Mouse (Mus musculus) gastrocnemius, postnatal 25 days (tissue): Measurements from ENCODE around the gene Zmym2. TPM values are rescaled to one million over a fixed set of nuclear protein-coding genes. Genes with fewer than 3 reads are reported as not detected.
"Not testable (repeated sequence)": the region's sequence is repeated elsewhere in the genome, so short reads cannot be mapped to it uniquely, and the experiment has no call there.

Experiments
- DNase-seq: peaks from one replicate; pipeline ENCODE4 v3.0.0; 2022
- long read RNA-seq, 2 experiments: library from polyadenylated mRNA; stranded (forward); transcript quantifications; one replicate each; pipeline ENCODE4 v2.0.0; 2021
- total RNA-seq, 2 experiments: library from RNA; stranded (reverse); gene quantifications; 1 replicate in 1 of 2; 2 replicates in 1 of 2; pipeline ENCODE4 v1.2.3; 2021

Zmym2 gene
- total RNA-seq, result 10 to 100 TPM; 27.9 to 30.0 TPM
- long read RNA-seq, experiment 1, partial matches to known transcripts, result 0 of 1 reads
- long read RNA-seq, experiment 1, other reads (novel, unspliced or antisense), result 1 of 1 reads
- long read RNA-seq, experiment 2, full-length matches to known transcripts, result 1 of 9 reads
- long read RNA-seq, experiment 2, partial matches to known transcripts, result 1 of 9 reads
- long read RNA-seq, experiment 2, other reads (novel, unspliced or antisense), result 7 of 9 reads

DNA sequence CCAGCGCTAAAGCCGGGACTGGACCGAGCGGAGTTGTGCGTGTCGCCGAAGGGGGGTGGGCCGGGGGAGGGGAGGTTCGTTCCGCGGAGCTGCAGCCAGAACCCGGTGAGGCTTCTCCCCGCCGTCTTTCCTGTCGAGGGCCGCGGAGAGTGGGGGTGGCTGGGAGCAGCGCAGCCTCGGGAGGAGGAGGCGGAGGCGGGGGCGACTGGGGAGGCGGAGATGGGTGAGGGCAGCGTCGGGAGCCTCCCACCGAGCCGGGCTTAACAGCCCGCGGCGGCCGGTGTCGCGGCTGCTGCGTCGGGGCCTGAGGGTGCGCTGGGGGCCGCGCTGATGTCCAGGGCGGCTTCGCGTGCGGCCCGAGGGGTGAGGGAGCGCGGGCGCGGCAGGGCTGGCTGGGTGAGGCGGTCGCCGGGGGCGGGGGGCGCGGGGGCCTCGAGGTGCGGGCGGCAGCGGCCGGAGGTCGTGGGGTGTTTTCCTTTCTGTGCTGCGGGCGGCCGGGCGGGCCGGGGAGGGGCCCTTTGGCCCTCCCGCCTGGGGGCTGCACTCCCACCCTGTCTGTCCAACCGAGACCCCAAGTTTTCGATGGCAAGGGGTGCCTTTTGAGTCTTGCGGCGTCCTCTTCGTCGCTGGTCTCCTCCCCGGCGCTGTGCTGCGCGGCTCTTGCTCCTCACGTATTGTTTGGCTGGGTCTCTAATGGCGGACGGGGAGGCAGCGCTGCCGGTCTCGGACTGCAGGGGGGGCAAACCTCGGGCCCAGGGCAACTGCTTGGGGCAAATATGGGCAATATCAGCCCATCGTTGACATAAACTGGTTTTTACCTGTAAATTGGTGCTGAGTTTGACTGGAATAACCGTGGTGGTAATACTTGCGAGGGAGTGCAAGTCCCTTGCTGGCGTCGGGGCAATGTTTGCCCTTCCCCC, at the start of gene Zmym2:
Zmym2 (plus strand) TSS at position 60 of the 920 bp plus-strand sequence.
- DNase-seq, result peak; percentile 69

DNA sequence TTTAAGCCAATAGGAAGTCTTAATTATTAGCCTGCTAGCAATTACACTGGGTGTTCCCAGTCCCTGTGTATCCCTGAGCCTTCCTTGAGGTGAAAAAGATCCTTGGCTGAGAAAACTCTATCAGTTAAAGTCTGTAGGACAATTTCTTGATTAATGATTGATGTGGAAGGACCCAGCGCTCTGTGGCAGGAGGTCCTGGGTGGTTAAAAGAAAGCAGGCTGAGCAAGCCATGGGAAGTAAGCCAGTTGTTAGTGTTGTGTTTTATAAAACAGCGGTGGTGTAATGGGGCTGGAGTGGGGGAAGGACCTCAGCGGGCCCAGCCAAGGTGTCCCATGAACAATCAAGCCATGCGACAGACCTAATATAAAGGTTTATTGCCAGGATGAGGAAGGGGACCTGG, 42.4 kb upstream of the Zmym2 start:
- no peak for DNase-seq

DNA sequence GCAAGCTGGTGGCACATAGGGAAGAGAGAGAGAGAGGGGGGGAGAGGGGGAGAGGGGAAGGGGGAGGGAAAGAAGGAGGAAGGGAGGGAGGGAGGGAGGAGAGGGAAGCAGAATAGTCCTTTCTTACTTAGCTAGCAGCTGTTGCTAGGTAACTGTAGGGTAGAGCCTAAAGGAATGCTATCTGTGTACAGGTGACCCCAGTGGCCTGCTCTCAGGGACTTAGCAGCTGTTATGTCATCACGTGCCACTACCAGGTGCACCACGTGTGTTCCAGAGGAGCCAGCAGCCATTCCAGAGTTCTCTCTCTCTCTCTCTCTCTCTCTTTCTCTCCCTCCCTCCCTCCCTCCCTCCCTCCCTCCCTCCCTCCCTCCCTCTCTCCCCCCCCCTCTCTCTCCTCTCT, 41.9 kb upstream of the Zmym2 start:
- DNase-seq, result no peak

DNA sequence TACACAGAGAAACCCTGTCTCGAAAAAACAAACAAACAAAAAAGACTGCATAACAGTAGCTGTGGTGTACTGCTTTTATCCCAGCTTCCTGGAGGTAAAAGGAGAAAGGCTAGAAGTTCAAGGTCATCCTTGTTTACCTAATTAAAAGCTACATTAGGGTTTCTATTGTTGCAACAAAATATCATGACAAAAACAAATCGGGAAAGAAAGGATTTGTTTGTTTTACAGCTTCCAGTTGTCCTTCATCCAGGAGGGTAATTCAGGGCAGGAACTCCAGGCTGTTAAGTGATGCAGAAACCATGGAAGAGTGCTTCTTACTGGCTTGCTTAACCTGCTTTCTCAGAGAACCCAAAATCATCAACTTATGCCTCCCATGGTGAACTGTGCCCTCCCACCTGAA, 38.1 kb upstream of the Zmym2 start:
- DNase-seq, result no peak

DNA sequence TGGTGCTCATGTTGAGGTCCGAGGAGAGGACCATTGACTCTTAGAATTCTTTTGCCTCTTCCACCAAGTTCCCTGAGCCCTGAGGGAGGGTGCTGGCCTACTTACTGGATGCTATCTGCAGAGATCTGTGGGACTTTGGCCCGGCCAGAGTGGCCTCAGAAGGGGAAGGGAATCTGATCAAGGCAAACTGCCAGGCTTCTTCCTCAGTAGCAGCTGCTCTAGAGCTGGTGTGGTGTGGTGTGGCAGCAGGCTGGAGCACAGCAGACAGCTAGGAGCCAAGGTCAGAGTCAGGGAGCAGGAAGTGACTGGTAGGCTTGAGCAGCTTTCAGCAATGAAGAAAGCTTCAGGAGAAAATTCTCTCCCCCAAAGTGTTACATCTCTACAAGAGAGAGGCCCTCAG, 36.8 kb upstream of the Zmym2 start:
- DNase-seq, result no peak

DNA sequence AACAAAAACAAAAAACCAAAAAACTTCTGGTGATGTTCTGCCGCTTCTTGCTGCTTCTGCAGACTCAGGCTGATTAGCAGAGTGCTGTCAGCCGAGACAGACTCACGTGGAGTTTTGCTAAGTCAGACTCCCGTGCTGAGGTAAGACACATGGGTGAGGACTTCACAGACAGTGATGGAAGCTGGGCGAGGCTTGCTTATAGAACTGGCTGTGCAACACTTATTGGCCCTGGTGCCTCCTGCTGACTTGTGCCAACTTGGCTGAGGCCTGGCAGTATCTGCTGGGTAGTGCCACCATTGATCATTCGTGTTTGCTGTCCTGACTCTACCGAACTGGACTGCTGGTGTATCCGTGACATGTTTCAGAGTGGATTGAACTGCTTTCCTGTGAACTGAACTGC, 22.4 kb upstream of the Zmym2 start:
- no peak for DNase-seq

DNA sequence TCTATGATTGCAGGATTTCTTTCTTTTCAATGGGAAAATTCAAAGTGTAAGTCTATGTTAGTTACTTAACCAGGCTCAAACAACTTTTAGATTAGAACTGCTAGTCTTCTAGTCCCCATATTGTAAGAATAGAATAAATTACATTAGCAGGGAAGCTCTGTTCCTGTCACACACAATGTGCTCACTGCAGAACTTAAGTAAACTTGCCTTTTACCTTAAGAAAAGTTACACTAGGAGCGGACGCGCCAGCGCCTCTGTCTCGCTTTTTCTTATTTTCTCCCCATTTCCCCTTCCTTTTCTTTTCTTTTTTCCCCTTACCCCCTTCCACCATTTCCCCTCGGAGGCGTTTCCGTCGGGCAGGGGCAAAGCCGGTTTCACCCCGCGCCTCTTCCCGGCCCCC, 21.8 kb upstream of the Zmym2 start:
- no peak for DNase-seq

DNA sequence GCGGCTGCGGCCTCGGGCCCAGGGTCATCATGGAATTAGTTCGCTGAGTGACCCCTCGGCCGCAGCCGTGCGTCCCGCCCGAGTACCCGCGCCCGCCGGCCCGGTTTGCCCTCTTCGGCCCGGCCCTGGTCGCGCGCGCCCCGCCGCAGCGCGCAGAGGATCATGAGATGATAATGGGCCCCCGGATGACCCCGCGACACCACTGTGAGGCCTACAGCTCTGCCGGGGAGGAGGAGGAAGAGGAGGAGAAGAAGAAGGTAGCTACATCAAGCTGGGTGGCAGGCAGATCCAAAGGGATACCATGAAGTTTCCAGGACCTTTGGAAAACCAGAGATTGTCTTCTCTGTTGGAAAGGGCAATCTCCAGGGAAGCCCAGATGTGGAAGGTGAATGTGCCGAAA, 21.3 kb upstream of the Zmym2 start:
- DNase-seq, result not testable (repeated sequence)

DNA sequence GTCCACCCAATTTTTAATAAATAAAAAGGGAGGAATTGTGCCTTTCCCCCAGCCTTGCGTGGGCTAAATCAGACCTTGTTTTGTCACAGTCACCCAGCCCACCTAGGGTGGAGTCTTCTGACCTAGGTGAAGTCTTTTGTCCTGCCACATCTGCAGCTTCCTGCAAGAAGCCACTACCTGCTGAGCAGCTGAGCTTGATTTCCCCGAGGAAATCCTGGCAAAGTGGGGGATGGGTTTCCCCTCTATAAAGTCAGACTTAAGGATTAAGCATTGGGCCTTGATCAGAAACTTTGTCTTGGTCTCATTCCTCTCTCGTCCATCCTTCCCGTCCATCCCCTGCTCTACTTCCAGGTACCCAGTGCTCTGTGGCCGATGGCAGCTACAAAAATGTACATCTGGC, 12.9 kb upstream of the Zmym2 start:
- DNase-seq, result no peak

DNA sequence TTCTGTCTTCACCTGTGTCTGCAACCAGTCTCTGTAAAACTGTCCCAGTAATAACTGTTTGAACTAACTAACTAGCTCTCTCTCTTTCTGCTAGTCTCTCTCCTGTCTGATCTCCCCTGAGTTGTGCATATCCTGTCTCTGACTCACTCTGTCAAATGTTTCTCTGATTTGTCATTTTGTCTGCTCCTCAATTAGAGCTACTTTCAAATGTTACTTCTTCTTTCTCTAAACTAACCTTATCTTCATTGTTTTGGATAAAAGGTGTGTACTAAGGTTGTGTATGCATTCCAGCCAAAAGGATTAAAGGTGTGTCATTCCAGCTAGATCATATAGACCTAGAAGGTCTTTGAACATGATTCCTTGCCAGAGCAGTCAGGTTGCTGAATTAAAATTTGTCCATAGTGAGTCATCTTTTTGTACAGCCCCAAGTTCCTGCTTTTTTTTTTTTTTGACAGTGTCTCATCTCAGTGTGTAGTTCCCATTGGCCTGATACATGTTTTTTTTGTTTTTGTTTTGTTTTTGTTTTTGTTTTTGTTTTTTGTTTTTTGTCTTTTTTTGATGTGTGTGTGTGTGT, 10.8 kb upstream of the Zmym2 start:
- no peak for DNase-seq

DNA sequence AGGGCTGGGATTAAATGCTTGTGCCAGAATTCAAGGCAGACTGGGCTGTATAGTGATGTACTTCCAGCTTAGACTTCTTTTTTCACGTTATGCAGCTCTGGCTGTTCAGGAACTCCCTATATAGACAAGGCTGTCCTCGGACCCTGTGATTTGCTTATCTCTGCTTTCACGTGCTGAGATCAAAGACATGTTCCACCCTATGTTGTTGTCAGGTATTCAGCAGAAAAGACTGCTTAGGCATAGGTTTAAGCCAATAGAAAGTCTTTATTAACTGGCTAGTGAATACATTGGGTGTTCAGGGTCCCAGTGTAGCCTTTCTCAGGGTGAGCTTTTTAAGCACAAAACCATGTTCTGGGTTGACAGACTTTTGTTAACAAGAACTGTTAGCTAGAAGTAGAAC, 5.2 kb upstream of the Zmym2 start:
- no peak for DNase-seq

DNA sequence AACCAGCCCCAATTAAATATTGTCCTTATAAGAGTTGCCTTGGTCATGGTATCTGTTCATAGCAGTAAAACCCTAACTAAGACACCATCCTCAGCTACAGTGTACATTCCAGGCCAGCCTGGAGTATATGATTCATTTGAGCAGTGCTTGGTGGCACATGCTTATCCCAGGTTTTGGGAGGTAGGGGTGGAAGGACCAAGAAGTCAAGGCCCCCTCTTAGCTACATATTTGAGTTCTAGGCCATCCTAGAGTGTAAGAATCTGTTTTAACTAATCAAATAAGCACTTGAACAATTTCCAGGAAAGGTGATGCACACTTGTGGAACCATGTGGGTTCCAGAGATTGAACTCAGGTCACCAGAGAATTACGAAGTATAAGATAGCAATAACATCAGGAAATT, 3.0 kb upstream of the Zmym2 start:
- DNase-seq, result no peak

DNA sequence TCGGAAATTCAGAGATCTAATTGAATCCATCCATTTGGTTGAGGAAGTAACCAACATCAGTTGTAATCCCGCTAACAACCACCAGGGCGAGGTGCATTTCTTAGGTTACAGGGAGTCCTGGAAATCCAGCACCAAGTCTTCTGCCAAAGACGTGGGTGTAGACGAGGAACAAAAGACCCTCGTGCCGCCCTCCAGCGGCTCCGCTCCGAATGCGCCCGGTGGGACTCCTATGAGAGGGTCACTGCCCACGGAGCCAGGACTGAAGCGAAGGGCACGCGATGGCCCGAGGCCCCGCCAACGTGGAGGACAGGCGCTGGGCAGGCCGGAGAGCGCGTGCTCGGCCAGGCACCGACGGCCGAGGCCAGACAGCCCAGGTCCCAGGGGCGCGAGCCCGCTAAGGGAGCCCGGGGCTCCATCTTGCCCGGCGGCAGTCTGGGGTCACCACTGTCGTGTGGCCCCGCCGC, 1.1 kb upstream of the Zmym2 start:
- peak; percentile 71 for DNase-seq

DNA sequence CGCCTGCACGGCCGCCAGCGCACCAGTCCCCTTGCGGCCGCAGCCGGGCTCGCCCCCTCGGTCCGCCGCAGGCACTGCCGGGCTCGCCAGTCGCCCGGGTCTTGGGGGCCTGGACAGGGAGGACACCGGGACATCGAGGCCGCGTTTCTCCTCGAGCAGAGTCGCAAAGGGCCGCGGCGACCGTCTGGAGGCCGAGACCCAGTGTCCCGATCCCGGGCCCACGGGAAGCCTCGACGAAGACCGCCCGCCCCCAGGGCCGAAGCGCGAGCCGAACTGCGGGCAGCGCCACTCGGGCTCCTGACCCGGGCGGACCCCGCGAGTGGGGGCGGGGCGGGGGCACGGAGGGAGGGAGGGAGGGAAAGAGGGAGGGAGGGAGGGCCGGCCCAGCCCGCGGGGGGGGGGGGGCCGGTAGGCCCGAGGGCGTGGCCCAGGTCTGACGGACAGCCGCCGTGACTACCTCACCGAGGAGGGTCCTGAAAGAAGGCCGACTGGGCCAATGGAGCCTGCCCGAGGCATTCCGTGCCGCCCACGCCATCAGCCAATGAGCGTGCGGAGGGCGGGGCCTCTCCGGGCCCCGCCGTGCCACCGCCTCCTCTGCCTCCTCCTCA, 363 bp upstream of the Zmym2 start:
- peak; percentile 90 for DNase-seq

DNA sequence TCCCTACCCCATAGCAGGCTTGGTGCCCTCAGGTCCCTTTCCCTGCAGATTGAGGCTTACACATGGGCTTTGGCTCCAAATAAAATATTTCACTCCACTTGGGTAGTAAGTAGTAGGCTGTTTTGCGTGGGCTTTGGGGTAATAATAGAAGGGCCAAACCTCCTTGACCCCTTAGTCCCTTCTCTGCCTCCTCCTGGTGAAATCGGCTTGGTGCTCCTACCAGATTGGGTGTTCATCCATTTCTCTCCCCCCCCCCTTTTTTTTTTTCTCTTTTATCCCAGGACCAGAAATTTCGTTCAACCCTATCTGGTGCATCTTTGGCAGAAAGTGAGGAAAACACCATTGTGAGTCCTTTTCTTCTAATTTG, 1.0 kb downstream of the Zmym2 start:
- no peak for DNase-seq

DNA sequence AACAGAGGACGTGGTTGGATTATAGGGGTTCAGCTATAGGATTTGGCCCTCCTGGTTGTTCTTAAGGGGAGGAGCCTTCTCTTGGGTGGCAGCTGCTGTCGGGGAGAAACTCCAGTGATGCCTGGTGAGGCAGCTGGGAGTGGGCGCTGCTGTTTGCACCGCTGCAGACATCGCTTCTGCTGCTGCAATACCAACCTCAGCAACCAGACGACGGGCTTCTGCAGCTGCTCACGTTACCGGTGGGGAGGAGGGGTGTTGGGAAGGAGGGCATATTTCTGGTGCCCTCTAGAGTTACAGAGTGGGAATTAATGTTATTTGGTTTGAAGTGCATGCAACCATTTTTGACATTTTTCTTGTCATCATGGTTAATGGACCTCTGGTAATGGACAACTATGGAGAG, 1.4 kb downstream of the Zmym2 start:
- peak; percentile 64 for DNase-seq

DNA sequence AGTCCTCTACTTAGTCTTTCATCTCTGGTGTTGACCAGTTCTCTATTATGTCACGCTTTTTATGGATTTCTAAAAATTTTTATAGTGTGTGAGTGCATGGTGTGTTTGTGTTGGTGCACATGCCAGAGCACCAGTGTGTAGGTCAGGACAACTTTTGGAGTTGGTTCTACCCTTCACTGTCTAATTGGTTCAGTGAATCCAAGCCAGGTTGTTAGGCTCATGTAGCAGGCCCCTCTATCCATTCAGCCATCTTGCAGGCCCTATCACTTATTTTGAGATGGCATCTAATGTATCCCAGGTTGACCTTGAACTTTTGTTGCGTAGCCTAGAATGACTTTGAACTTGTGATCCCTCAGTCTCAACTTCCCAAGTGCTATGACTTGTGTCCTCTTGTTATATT, 2.0 kb downstream of the Zmym2 start:
- no peak for DNase-seq

DNA sequence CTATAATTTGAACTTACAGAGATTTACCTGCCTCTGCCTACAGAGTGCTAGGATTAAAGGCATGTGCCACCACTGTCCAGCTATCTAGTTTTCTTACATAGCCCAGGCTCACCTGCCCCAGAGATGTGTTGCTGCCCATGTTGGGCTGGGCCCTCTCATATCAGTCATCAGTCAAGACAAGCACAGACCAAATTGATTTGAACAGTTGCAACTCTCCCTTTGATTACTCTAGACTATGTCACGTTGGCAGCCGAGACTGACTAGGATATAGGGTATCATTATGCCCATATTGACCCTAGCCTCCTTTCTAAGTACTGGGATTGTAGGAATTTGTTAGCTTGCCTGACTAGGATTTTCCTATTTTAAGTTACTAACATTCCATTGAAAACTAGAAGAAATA, 8.0 kb downstream of the Zmym2 start:
- no peak for DNase-seq

DNA sequence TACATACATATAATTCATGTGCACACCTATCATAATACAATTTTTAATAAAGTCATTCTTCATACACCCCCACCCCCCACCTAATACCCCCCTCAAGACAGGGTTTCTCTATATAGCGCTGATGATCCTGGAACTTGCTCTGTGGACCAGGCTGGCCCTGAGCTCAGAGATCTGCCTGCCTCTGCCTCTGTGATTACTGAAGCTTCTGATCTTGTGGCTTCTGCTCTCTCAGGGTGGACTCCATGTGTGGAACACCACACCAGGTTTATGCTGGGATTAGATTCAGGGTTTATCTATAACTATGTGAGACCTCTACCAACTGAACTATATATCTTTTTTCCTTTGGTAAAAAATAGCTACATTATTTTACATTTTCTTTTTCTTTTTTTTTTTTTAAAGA, 10.1 kb downstream of the Zmym2 start:
- DNase-seq, result no peak

DNA sequence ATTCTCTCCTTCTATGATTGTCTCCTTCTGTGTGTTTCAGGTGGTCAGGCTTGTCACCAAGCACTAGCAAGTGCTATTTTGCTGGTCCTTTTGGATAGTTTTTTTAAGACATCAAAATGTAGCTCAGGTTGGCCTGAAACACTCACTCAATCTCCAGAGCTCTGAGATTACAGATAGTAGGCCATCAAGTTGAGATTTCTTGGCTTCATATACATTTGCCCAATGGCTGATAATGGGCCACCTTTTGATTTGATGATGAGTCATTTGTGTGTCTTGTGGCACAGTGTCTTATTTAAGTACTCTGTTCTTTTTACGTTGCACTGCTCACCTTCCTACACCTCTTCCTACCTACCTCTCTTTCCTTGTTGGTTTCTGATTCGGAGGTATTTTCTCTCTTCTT, 11.0 kb downstream of the Zmym2 start:
- DNase-seq, result no peak

DNA sequence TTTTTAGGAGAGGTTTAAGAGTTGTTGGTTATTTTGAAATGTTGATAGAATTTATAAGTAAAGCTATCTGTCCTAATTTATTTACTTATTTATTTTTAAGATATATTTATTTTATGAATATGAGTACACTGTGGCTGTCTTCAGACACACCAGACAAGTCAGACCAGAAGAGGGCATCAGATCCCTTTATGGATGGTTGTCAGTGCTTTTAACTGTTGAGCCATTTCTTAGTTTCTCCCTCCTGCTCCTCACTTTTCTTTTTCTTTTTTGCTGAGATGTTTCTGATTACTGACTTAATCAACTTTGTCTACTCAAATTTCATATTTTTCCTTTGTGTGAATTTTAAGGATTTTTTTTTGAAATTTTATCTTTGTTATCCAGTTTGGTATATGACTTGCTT, 13.2 kb downstream of the Zmym2 start:
- DNase-seq, result no peak

DNA sequence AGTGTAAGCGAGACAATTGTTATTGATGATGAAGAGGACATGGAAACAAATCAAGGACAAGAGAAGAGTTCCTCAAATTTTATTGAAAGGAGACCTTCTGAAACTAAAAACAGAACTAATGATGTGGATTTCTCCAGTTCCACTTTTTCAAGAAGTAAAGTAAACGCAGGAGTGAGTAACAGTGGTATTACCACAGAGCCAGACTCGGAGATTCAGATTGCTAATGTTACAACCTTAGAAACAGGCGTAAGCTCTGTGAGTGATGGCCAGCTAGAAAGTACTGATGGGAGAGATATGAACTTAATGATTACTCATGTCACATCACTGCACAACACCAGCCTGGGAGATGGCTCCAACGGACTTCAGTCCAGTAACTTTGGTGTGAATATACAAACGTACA, 16.6 kb downstream of the Zmym2 start:
- no peak for DNase-seq

DNA sequence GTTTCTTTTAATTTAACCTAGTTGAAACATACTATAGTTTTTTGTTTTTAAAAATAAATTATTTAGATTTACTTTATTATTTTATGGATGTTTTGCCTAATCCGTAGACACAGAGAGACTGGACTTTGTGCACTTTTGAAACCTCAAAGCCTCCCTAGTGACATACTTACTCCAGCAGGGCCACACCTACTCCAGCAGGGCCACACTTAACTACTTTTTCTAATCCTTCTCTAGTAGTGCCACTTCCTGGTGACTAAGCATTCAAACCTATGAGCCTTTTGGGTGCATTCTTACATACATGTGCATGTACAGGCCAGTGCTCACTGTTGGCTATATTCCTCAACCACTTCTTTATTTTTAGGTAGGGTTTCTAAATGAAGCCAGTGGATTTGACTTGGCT, 19.2 kb downstream of the Zmym2 start:
- DNase-seq, result no peak
